Mouse (Mus musculus) macrophage (primary cell): ENCODE data around the gene Heatr4. TPM values are rescaled to one million over a fixed set of nuclear protein-coding genes. Genes with fewer than 3 reads are reported as not detected.
"Not testable (repeated sequence)": the region's sequence is repeated elsewhere in the genome, so short reads cannot be mapped to it uniquely, and the experiment has no call there.

Experiments used
- H3K27ac ChIP-seq: fragments of 350-480 bp; formaldehyde crosslinking; 2 replicates; pipeline ENCODE4 v1.9.0; 2021
- H3K36me3 ChIP-seq: fragments of 350-480 bp; formaldehyde crosslinking; 2 replicates; pipeline ENCODE4 v1.9.0; 2021; ENCODE audit errors: inconsistent target
- H3K4me3 ChIP-seq: fragments of 350-480 bp; formaldehyde crosslinking; 2 replicates; pipeline ENCODE4 v1.9.0; 2021; ENCODE audit errors: inconsistent target
- H3K79me2 ChIP-seq: fragments of 350-480 bp; formaldehyde crosslinking; 2 replicates; pipeline ENCODE4 v1.9.0; 2021; ENCODE audit errors: inconsistent target
- WGBS: methylation state at CpG from one replicate; pipeline ENCODE4 v1.1.7; 2026; ENCODE audit warnings: inconsistent platforms; ENCODE audit not compliant: missing documents; 5-methylcytosine and 5-hydroxymethylcytosine counted together
- polyA plus RNA-seq: library from polyadenylated mRNA; stranded (reverse); fragments of 250-400 nt; gene quantifications from 3 replicates; pipeline ENCODE4 v1.2.4, GENCODE M21; 2018; ENCODE audit warnings: inconsistent platforms
- total RNA-seq, 78 experiments: library from RNA; depleted of rRNA; stranded (reverse); fragments of 250-400 nt; gene quantifications; 1 replicate in 9 of 78; 2 replicates in 24 of 78; 3 replicates in 43 of 78; 4 replicates in 2 of 78; pipeline ENCODE4 v1.2.4; 2018; ENCODE audit warnings: inconsistent platforms in 56 of 78

The Heatr4 gene
- under 1 TPM in 1 of 26 experiments, not detected in 25; 0.25 TPM for total RNA-seq (2018; cell fraction: chromatin; rRNA removed)
- under 1 TPM in 2 of 26 experiments, not detected in 24; under 0.01 to 0.05 TPM for total RNA-seq (2018; cell fraction: cytosol; rRNA removed)
- total RNA-seq (2018; cell fraction: nucleus; rRNA removed): not detected
- not detected in 3 replicates for polyA plus RNA-seq

GRCm38 (mm10) chr12:83984752-83985151, at the start of gene Heatr4:
Heatr4 (minus strand) TSS chr12:83984852.
- Histone ChIP-seq H3K27ac (no peak within 1 kb of the TSS), H3K36me3 (no peaks in the 10 kb centered on the region), H3K79me2 (no peaks in the 10 kb centered on the region), H3K4me3 (no peak within 1 kb of the TSS)
- 97% methylated on average over 4 of the region's 4 CpGs for WGBS

GRCm38 (mm10) chr12:84034108-84034507, 49.5 kb upstream of the Heatr4 start:
- no peak overlapping the region for H3K27ac ChIP-seq
- H3K79me2 ChIP-seq: no peaks in the 10 kb centered on the region
- H3K36me3 ChIP-seq: no peaks in the 10 kb centered on the region
- no peak overlapping the region for H3K4me3 ChIP-seq
- WGBS: 19% methylated on average over 4 of the region's 4 CpGs

GRCm38 (mm10) chr12:84033302-84033701, 48.6 kb upstream of the Heatr4 start:
- H3K79me2 ChIP-seq, H3K27ac ChIP-seq, H3K36me3 ChIP-seq, H3K4me3 ChIP-seq: not testable (repeated sequence)
- 81% methylated on average over 2 of the region's 2 CpGs for WGBS

- WGBS: 97% methylated on average over 4 of the region's 4 CpGs
- H3K4me3 ChIP-seq: no peak overlapping the region
- H3K36me3 ChIP-seq: no peaks in the 10 kb centered on the region
- no peaks in the 10 kb centered on the region for H3K79me2 ChIP-seq
- no peak overlapping the region for H3K27ac ChIP-seq
Measured at GRCm38 (mm10) chr12:84032854-84033253, 48.2 kb upstream of the Heatr4 start.

- no peaks in the 10 kb centered on the region for H3K36me3 ChIP-seq
- H3K79me2 ChIP-seq: no peaks in the 10 kb centered on the region
- 37% methylated on average over 4 of the region's 4 CpGs for WGBS
- H3K4me3 ChIP-seq: no peak overlapping the region
- no peak overlapping the region for H3K27ac ChIP-seq
Measured at GRCm38 (mm10) chr12:84030659-84031332, 46.1 kb upstream of the Heatr4 start.

GRCm38 (mm10) chr12:84029043-84029442, 44.4 kb upstream of the Heatr4 start:
- not testable (repeated sequence) for H3K4me3 ChIP-seq, H3K36me3 ChIP-seq, H3K79me2 ChIP-seq, H3K27ac ChIP-seq
- 91% methylated on average over 1 of the region's 1 CpGs for WGBS

GRCm38 (mm10) chr12:84028328-84028727, 43.7 kb upstream of the Heatr4 start:
- WGBS: 94% methylated on average over 3 of the region's 3 CpGs

GRCm38 (mm10) chr12:84025888-84026287, 41.2 kb upstream of the Heatr4 start:
- H3K4me3 ChIP-seq: no peak overlapping the region
- WGBS: 93% methylated on average over 7 of the region's 7 CpGs
- no peak overlapping the region for H3K27ac ChIP-seq
- H3K79me2 ChIP-seq: no peaks in the 10 kb centered on the region
- no peaks in the 10 kb centered on the region for H3K36me3 ChIP-seq

More at GRCm38 (mm10) chr12:84028328-84028727, 43.7 kb upstream of the Heatr4 start:
- not testable (repeated sequence) for H3K36me3 ChIP-seq, H3K79me2 ChIP-seq, H3K4me3 ChIP-seq, H3K27ac ChIP-seq

GRCm38 (mm10) chr12:84023052-84023745, 38.5 kb upstream of the Heatr4 start:
- H3K79me2 ChIP-seq: no peaks in the 10 kb centered on the region
- 70% methylated on average over 9 of the region's 9 CpGs for WGBS
- peak overlapping the region; percentile 27 for H3K27ac ChIP-seq

GRCm38 (mm10) chr12:84022266-84022665, 37.6 kb upstream of the Heatr4 start:
- peak overlapping the region; percentile 27; the same call in 1 of the 2 replicates for H3K27ac ChIP-seq
- not testable (repeated sequence) for H3K4me3 ChIP-seq, H3K36me3 ChIP-seq, H3K79me2 ChIP-seq
- WGBS: 94% methylated on average over 4 of the region's 4 CpGs

More at GRCm38 (mm10) chr12:84023052-84023745, 38.5 kb upstream of the Heatr4 start:
- Histone ChIP-seq H3K36me3 (no peaks in the 10 kb centered on the region), H3K4me3 (no peak overlapping the region)

GRCm38 (mm10) chr12:84020528-84020927, 35.9 kb upstream of the Heatr4 start:
- H3K36me3 ChIP-seq: not testable (repeated sequence)

GRCm38 (mm10) chr12:84013701-84014100, 29.0 kb upstream of the Heatr4 start:
- Histone ChIP-seq H3K36me3 (no peaks in the 10 kb centered on the region), H3K79me2 (no peaks in the 10 kb centered on the region), H3K4me3 (no peak overlapping the region), H3K27ac (no peak overlapping the region)
- WGBS: 95% methylated on average over 7 of the region's 7 CpGs

More at GRCm38 (mm10) chr12:84020528-84020927, 35.9 kb upstream of the Heatr4 start:
- H3K27ac ChIP-seq, H3K79me2 ChIP-seq, H3K4me3 ChIP-seq: not testable (repeated sequence)
- WGBS: 15% methylated on average over 5 of the region's 7 CpGs

- no peak overlapping the region for H3K4me3 ChIP-seq
- H3K27ac ChIP-seq: no peak overlapping the region
- H3K36me3 ChIP-seq: no peaks in the 10 kb centered on the region
- WGBS: 88% methylated on average over 5 of the region's 6 CpGs
- no peaks in the 10 kb centered on the region for H3K79me2 ChIP-seq
Measured at GRCm38 (mm10) chr12:84013130-84013529, 28.5 kb upstream of the Heatr4 start.

GRCm38 (mm10) chr12:84011251-84012040, 26.8 kb upstream of the Heatr4 start:
- Histone ChIP-seq H3K4me3 (no peak overlapping the region), H3K36me3 (no peaks in the 10 kb centered on the region)
- WGBS: 82% methylated on average over 12 of the region's 12 CpGs

More at GRCm38 (mm10) chr12:84011251-84012040, 26.8 kb upstream of the Heatr4 start:
- Histone ChIP-seq H3K27ac (no peak overlapping the region), H3K79me2 (no peaks in the 10 kb centered on the region)
